Mouse (Mus musculus) ES-E14 (cell line): ENCODE results near the gene Mrpl42.

ENCODE experiments used
- CHD2 ChIP-seq: IDR thresholded peaks from 2 replicates; pipeline ENCODE4 v1.6.1; 2014; ENCODE audit warnings: mild to moderate bottlenecking, low read depth, low read length, inconsistent platforms
- MAFK ChIP-seq: IDR thresholded peaks from 2 replicates; pipeline ENCODE4 v1.6.1; 2014; ENCODE audit warnings: mild to moderate bottlenecking, low read depth, low read length, inconsistent platforms; ENCODE audit not compliant: insufficient read depth
- ZC3H11A ChIP-seq: IDR thresholded peaks from 2 replicates; pipeline ENCODE4 v1.6.1; 2012; ENCODE audit warnings: low read depth, mild to moderate bottlenecking, inconsistent platforms, low read length, borderline replicate concordance

GRCm38 (mm10) chr10:95465485-95465896, 36.2 kb downstream of the Mrpl42 start:
- TF ChIP-seq MAFK (no peak), ZC3H11A (no peak), CHD2 (no peak)
